Mouse (Mus musculus): Measurements from ENCODE around the gene Cx3cl1.

Cx3cl1 gene

GRCm38 (mm10) chr8:94773700-94774171 lies 1.9 kb downstream of the Cx3cl1 start:
- peak in 1 of 2 experiments; percentile 13 for DNase-seq (ENCODE audit: low spot score in 2 of 2)

GRCm38 (mm10) chr8:94774601-94775000 lies 2.8 kb downstream of the Cx3cl1 start:
- peak in 1 of 2 experiments; percentile 20 for DNase-seq (ENCODE audit: low spot score in 2 of 2)

GRCm38 (mm10) chr8:94776346-94776745 lies 4.5 kb downstream of the Cx3cl1 start:
- DNase-seq (ENCODE audit: low spot score in 2 of 2) = no peak

- no peak for DNase-seq (ENCODE audit: low spot score in 2 of 2)
Measured at GRCm38 (mm10) chr8:94778036-94778435, 6.2 kb downstream of the Cx3cl1 start.

- DNase-seq (ENCODE audit: low spot score in 2 of 2) = no peak
Measured at GRCm38 (mm10) chr8:94778473-94778872, 6.7 kb downstream of the Cx3cl1 start.

- DNase-seq (ENCODE audit: low spot score in 2 of 2) = no peak
Measured at GRCm38 (mm10) chr8:94778895-94779533, 7.2 kb downstream of the Cx3cl1 start.

GRCm38 (mm10) chr8:94779534-94780294 lies 7.9 kb downstream of the Cx3cl1 start:
- DNase-seq (ENCODE audit: low spot score in 2 of 2) = no peak

GRCm38 (mm10) chr8:94780491-94781154 lies 8.8 kb downstream of the Cx3cl1 start:
- no peak for DNase-seq (ENCODE audit: low spot score in 2 of 2)

- DNase-seq (ENCODE audit: low spot score in 2 of 2) = no peak
Measured at GRCm38 (mm10) chr8:94781155-94781837, 9.5 kb downstream of the Cx3cl1 start.

- DNase-seq (ENCODE audit: low spot score in 2 of 2) = no peak
Measured at GRCm38 (mm10) chr8:94781838-94782235, 10.0 kb downstream of the Cx3cl1 start.

- DNase-seq (ENCODE audit: low spot score in 2 of 2) = no peak
Measured at GRCm38 (mm10) chr8:94783890-94784289, 12.1 kb downstream of the Cx3cl1 start.

GRCm38 (mm10) chr8:94785247-94785985 lies 13.6 kb downstream of the Cx3cl1 start:
- peak in 1 of 2 experiments; percentile 31 for DNase-seq (ENCODE audit: low spot score in 2 of 2)

- DNase-seq (ENCODE audit: low spot score in 2 of 2) = no peak
Measured at GRCm38 (mm10) chr8:94785995-94786595, 14.3 kb downstream of the Cx3cl1 start.

- DNase-seq (ENCODE audit: low spot score in 2 of 2) = peak; percentile 36 to 74
Measured at GRCm38 (mm10) chr8:94787524-94788501, 16.0 kb downstream of the Cx3cl1 start.

GRCm38 (mm10) chr8:94789256-94789955 lies 17.6 kb downstream of the Cx3cl1 start:
- DNase-seq (ENCODE audit: low spot score in 2 of 2) = no peak

GRCm38 (mm10) chr8:94794368-94794767 lies 22.6 kb downstream of the Cx3cl1 start:
- DNase-seq (ENCODE audit: low spot score in 2 of 2) = no peak

GRCm38 (mm10) chr8:94794782-94795181 lies 23.0 kb downstream of the Cx3cl1 start:
- no peak for DNase-seq (ENCODE audit: low spot score in 2 of 2)

- DNase-seq (ENCODE audit: low spot score in 2 of 2) = no peak
Measured at GRCm38 (mm10) chr8:94800278-94800968, 28.6 kb downstream of the Cx3cl1 start.
